Mouse (Mus musculus) cerebellum, adult 9-10 months (tissue): Measurements from ENCODE around the gene Cpt1b.
A peak's percentile ranks its signal among the peaks of the same experiment; 100 is the strongest.

ENCODE experiments used
- DNase-seq: peaks from one replicate; pipeline ENCODE4 v3.0.0; 2022

Cpt1b gene

GRCm38 (mm10) chr15:89378831-89379401 lies 46.7 kb downstream of the Cpt1b start, which contains the start of gene Odf3b:
Gene Odf3b, minus strand, starts transcription at chr15:89379282.
- peak; percentile 90 for DNase-seq

- peak; percentile 75 for DNase-seq
These were observed 47.5 kb downstream of the Cpt1b start for GRCm38 (mm10) chr15:89377938-89378828.

GRCm38 (mm10) chr15:89377362-89377761 lies 48.3 kb downstream of the Cpt1b start:
- DNase-seq: peak; percentile 45

- peak; percentile 47 for DNase-seq
These were observed 48.7 kb downstream of the Cpt1b start, which contains the start of gene Tymp for GRCm38 (mm10) chr15:89376957-89377356. Gene Tymp, minus strand, starts transcription at chr15:89377039.

- DNase-seq: peak; percentile 47
These were observed 49.6 kb downstream of the Cpt1b start for GRCm38 (mm10) chr15:89376040-89376439.

GRCm38 (mm10) chr15:89374801-89375534 lies 50.7 kb downstream of the Cpt1b start:
- peak; percentile 50 for DNase-seq

- DNase-seq: peak; percentile 64
These were observed 51.3 kb downstream of the Cpt1b start for GRCm38 (mm10) chr15:89374340-89374739.

GRCm38 (mm10) chr15:89373762-89374248 lies 51.9 kb downstream of the Cpt1b start, which contains the start of gene Sco2:
Gene Sco2, minus strand, starts transcription at chr15:89373846.
- DNase-seq: peak; percentile 95

- peak; percentile 85 for DNase-seq
These were observed 52.5 kb downstream of the Cpt1b start for GRCm38 (mm10) chr15:89373027-89373761.

GRCm38 (mm10) chr15:89372536-89372935 lies 53.1 kb downstream of the Cpt1b start:
- DNase-seq: peak; percentile 57

GRCm38 (mm10) chr15:89372068-89372467 lies 53.6 kb downstream of the Cpt1b start:
- no peak for DNase-seq
